ENCODE assay signal across 23 mouse cellular contexts in the genomic region with DNA sequence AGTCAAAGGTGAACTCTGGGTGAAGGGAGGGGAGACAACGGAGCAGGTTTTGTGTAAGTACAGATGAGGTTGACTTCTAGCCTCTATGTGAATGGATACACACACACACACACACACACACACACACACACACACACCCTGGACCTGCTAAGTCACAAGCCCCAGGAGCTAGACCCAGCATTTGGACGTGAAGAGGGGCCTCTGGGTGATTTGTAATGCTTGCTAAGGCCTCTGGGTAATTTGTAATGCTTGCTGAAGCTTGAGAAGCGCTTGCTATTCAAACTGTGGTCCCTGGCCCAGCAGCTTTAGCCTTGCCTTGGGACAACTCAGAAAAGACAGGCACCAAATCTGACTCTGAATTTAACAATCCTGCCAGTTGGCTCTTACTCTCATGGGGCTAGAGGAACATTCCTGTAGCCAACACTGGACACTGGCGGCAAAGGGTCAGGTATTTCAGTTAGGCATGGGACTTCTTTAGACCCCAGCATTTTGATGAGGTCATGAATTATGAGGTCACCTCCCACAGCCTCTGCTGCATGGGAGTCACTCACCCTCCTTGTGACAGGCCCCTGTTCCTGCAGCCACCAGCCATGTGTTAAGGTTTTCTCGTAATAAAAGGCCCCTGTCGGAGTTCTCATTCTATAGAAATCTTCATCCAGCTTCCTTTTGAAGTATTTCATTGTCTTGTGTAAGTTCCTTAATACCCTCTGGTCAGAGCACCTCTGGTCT.
DNase-seq lines count a peak whose midpoint lies in the region; ATAC-seq and TF ChIP-seq lines count a peak whose summit lies in the region.
"Had no signal": no experiment of that assay in that cellular context is flagged by ENCODE, and none has a peak within 500 bp of the region (broad histone marks: within the 10 kb centered on the region; RNA-seq: fewer than 3 reads in every experiment).

No protein-coding gene starts in this region.

- DNase-seq in hindbrain, embryonic 10.5 days (ENCODE audit: low spot score) = no peak
- no peak for DNase-seq in hindbrain, embryonic 14.5 days (ENCODE audit: low spot score)
- DNase-seq in limb, embryonic 11.5 days (ENCODE audit: low spot score) = no peak
- DNase-seq in limb, embryonic 10.5 days (ENCODE audit: low spot score) = no peak
- DNase-seq in brain, embryonic 14.5 days (ENCODE audit: low read depth) = peak; percentile 43
- DNase-seq in embryo, embryonic 10.5 days (ENCODE audit: low spot score) = peak; percentile 55
- DNase-seq in heart, adult 8-10 months (ENCODE audit: low spot score) = no peak
- DNase-seq: adrenal gland, postnatal 10 days; cerebellum, adult 8-10 months; cerebellum, postnatal 36 days; gastrocnemius, postnatal 10 days; left cerebral cortex, postnatal 4 days; liver, postnatal 0 days; spleen, adult 18-20 months had no signal

- no peak for TF ChIP-seq POLR2A in brain, embryonic 14.5 days (IDR thresholded peaks at IDR 0.05; ENCODE audit: borderline replicate concordance, extremely low read depth, insufficient read depth, insufficient read length, poor library complexity, severe bottlenecking)

- peaks cover 42% of the 10 kb centered on the region for H3K4me1 ChIP-seq in hindbrain, embryonic 10.5 days (replicated peaks)
- peaks cover 8% of the 10 kb centered on the region; the same call in 1 of the 2 replicates for H3K4me1 ChIP-seq in hindbrain, embryonic 14.5 days (replicated peaks; ENCODE audit: control insufficient read depth, insufficient read depth, low read length)
- 0 out of 2 replicates have a peak, but pooled peaks cover 13% of the 10 kb centered on the region for H3K4me1 ChIP-seq in limb, embryonic 11.5 days (ENCODE audit: control insufficient read depth, insufficient read depth, low read length)
- H3K4me1 ChIP-seq in limb, embryonic 10.5 days = peaks cover 36% of the 10 kb centered on the region

- no peaks in the 10 kb centered on the region for H3K36me3 ChIP-seq in hindbrain, embryonic 10.5 days
- no peaks in the 10 kb centered on the region for H3K36me3 ChIP-seq in hindbrain, embryonic 14.5 days (replicated peaks; ENCODE audit: control insufficient read depth, insufficient read depth)
- no peaks in the 10 kb centered on the region for H3K36me3 ChIP-seq in limb, embryonic 11.5 days (ENCODE audit: control insufficient read depth, insufficient read depth, low read length)
- no peaks in the 10 kb centered on the region for H3K36me3 ChIP-seq in limb, embryonic 10.5 days
- H3K36me3 ChIP-seq: embryonic facial prominence, embryonic 13.5 days; midbrain, embryonic 13.5 days had no signal

- no peak overlapping the region for H3K4me2 ChIP-seq in hindbrain, embryonic 14.5 days (replicated peaks)
- H3K4me2 ChIP-seq in limb, embryonic 11.5 days (ENCODE audit: low read depth, severe bottlenecking) = no peak overlapping the region
- H3K4me2 ChIP-seq: embryonic facial prominence, embryonic 13.5 days; heart, embryonic 11.5 days; midbrain, embryonic 13.5 days had no signal

- no peak for ATAC-seq in hindbrain, embryonic 14.5 days (ENCODE audit: low FRiP score)
- ATAC-seq in limb, embryonic 11.5 days (ENCODE audit: insufficient number of reproducible peaks, low FRiP score, low TSS enrichment, low read depth) = 0 out of 2 replicates have a peak, but pooled peaks have one; percentile 13
- ATAC-seq: forebrain, embryonic 14.5 days; liver, postnatal 0 days; lung, postnatal 0 days; midbrain, embryonic 13.5 days had no signal

- H3K9ac ChIP-seq in hindbrain, embryonic 14.5 days = no peak overlapping the region
- no peak overlapping the region for H3K9ac ChIP-seq in limb, embryonic 11.5 days (ENCODE audit: low read length)
- H3K9ac ChIP-seq: embryonic facial prominence, embryonic 13.5 days; liver, postnatal 0 days; midbrain, embryonic 13.5 days had no signal

- no peak overlapping the region for H3K4me3 ChIP-seq in hindbrain, embryonic 10.5 days
- no peak overlapping the region for H3K4me3 ChIP-seq in hindbrain, embryonic 14.5 days (replicated peaks; ENCODE audit: low read length)
- no peak overlapping the region for H3K4me3 ChIP-seq in limb, embryonic 11.5 days (ENCODE audit: low read depth, low read length)
- H3K4me3 ChIP-seq in limb, embryonic 10.5 days = no peak overlapping the region
- H3K4me3 ChIP-seq: embryonic facial prominence, embryonic 13.5 days; erythroblast, embryonic 14.5 days; midbrain, embryonic 13.5 days; myocyte had no signal

- WGBS in hindbrain, embryonic 10.5 days = 41% methylated on average over 6 of the region's 6 CpGs
- 49% methylated on average over 6 of the region's 6 CpGs for WGBS in hindbrain, embryonic 14.5 days
- 57% methylated on average over 6 of the region's 6 CpGs for WGBS in limb, embryonic 11.5 days
- WGBS in limb, embryonic 10.5 days = 47% methylated on average over 6 of the region's 6 CpGs

- peak overlapping the region; percentile 18; the same call in 1 of the 2 replicates for H3K27ac ChIP-seq in hindbrain, embryonic 10.5 days
- H3K27ac ChIP-seq in hindbrain, embryonic 14.5 days = no peak overlapping the region
- no peak overlapping the region for H3K27ac ChIP-seq in limb, embryonic 11.5 days (replicated peaks; ENCODE audit: low read depth, low read length)
- H3K27ac ChIP-seq in limb, embryonic 10.5 days = no peak overlapping the region
- H3K27ac ChIP-seq: embryonic facial prominence, embryonic 13.5 days; kidney, postnatal 0 days; macrophage; midbrain, embryonic 13.5 days had no signal

- H3K27me3 ChIP-seq in hindbrain, embryonic 10.5 days (ENCODE audit: insufficient read depth, poor library complexity, severe bottlenecking) = no peaks in the 10 kb centered on the region
- H3K27me3 ChIP-seq in hindbrain, embryonic 14.5 days (ENCODE audit: control insufficient read depth, insufficient read depth, low read length) = no peaks in the 10 kb centered on the region
- H3K27me3 ChIP-seq in limb, embryonic 11.5 days (ENCODE audit: control insufficient read depth, insufficient read depth, low read length) = no peaks in the 10 kb centered on the region
- no peaks in the 10 kb centered on the region for H3K27me3 ChIP-seq in limb, embryonic 10.5 days (ENCODE audit: low read depth, poor library complexity, severe bottlenecking)
- H3K27me3 ChIP-seq: embryonic facial prominence, embryonic 13.5 days; midbrain, embryonic 13.5 days had no signal

- TF ChIP-seq CTCF in brain, embryonic 14.5 days (IDR thresholded peaks at IDR 0.05; ENCODE audit: borderline replicate concordance, extremely low read depth, insufficient read depth, insufficient read length) = no peak

- no peaks in the 10 kb centered on the region for H3K9me3 ChIP-seq in hindbrain, embryonic 10.5 days
- no peaks in the 10 kb centered on the region for H3K9me3 ChIP-seq in hindbrain, embryonic 14.5 days (ENCODE audit: control insufficient read depth, low read length)
- H3K9me3 ChIP-seq in limb, embryonic 11.5 days (ENCODE audit: control insufficient read depth, low read length) = no peaks in the 10 kb centered on the region
- H3K9me3 ChIP-seq in limb, embryonic 10.5 days (replicated peaks) = no peaks in the 10 kb centered on the region
- H3K9me3 ChIP-seq: embryonic facial prominence, embryonic 13.5 days; midbrain, embryonic 13.5 days had no signal

Comparison
In these comparisons a context has a peak if more than half of its experiments do, and no peak if none do; other contexts are left out.
1. DNase-seq: peak in brain, embryonic 14.5 days (single experiment) and embryo, embryonic 10.5 days (single experiment); none in hindbrain, embryonic 10.5 days (single experiment), hindbrain, embryonic 14.5 days (single experiment), limb, embryonic 11.5 days (single experiment), limb, embryonic 10.5 days (single experiment) and heart, adult 8-10 months (single experiment).